Comparison of ENCODE assay signal across 9 mouse cellular contexts in the genomic region with DNA sequence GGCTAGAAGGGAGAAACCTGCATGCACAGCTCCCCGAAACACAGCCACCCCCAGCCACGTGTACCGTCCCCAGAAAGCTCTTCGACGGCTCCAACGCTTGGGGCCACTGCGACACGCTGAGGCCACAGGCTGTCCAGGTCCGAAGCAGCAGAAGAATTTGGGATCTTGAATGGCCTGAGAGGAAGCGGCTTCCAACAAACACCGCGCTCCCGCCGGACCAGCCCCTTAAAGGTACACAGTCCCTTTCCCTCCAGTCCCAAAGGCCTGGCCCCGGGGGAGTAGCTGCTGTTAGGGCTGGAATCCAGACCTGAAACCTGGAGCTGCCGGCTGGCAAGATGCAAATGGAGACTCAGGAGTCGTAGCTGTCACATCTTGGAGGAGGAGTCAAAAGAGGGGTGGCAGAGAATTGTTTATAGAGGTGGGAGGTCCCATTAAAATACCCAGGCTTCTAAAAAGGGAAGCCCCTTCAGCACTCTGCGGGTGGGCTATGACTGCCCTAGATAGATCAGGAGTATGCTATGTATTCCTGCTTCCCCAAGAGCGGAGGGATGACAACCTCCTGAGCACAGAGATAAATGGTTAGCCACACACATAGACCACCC. TPM values are rescaled to one million over a fixed set of nuclear protein-coding genes. Genes with fewer than 3 reads are reported as not detected.
A peak's percentile ranks its signal among the peaks of the same experiment; 100 is the strongest.
DNase-seq lines count a peak whose midpoint lies in the region; ATAC-seq and TF ChIP-seq lines count a peak whose summit lies in the region.
"Had no signal": no experiment of that assay in that cellular context is flagged by ENCODE, and none has a peak within 500 bp of the region (broad histone marks: within the 10 kb centered on the region; RNA-seq: fewer than 3 reads in every experiment).

Gene Hapln3 (minus strand): TSS at position 176 of the 602 bp plus-strand sequence.

- peak within 1 kb of the TSS; percentile 35 for H3K4me3 ChIP-seq in layer of hippocampus, adult 2 months
- H3K4me3 ChIP-seq in embryonic facial prominence, embryonic 15.5 days (replicated peaks): peak within 1 kb of the TSS; percentile 33
- peak within 1 kb of the TSS; percentile 26; the same call in 1 of the 2 replicates for H3K4me3 ChIP-seq in hindbrain, postnatal 0 days (ENCODE audit: low read length)

- WGBS in embryonic facial prominence, embryonic 15.5 days: 5% methylated on average over 19 of the region's 19 CpGs
- 5% methylated on average over 19 of the region's 19 CpGs for WGBS in hindbrain, postnatal 0 days

- peak within 1 kb of the TSS; percentile 46 for H3K4me2 ChIP-seq in embryonic facial prominence, embryonic 15.5 days (replicated peaks)
- peak within 1 kb of the TSS; percentile 42 for H3K4me2 ChIP-seq in hindbrain, postnatal 0 days (ENCODE audit: low read depth, low read length)

- no peak for DNase-seq in layer of hippocampus, adult 2 months (ENCODE audit: low spot score in 2 of 2)
- DNase-seq in layer of hippocampus, adult 18-20 months (ENCODE audit: low spot score in 2 of 2): no peak
- peak; percentile 47 for DNase-seq in hindbrain, postnatal 0 days (ENCODE audit: low spot score)
- DNase-seq in lung, postnatal 14 days: peak; percentile 33
- no peak for DNase-seq in natural killer cell, adult 2 months (ENCODE audit: low spot score in 2 of 2)
- no peak for DNase-seq in frontal cortex, postnatal 36 days (ENCODE audit: low spot score in 2 of 2)
- no peak for DNase-seq in cerebellum, postnatal 4 days (ENCODE audit: low spot score in 2 of 2)

- peaks cover 12% of the 10 kb centered on the region; the same call in 1 of the 2 replicates for H3K27me3 ChIP-seq in embryonic facial prominence, embryonic 15.5 days
- no peaks in the 10 kb centered on the region for H3K27me3 ChIP-seq in hindbrain, postnatal 0 days (ENCODE audit: insufficient read depth, low read length)

- H3K9ac ChIP-seq in embryonic facial prominence, embryonic 15.5 days: 0 out of 2 replicates have a peak within 1 kb of the TSS, but pooled peaks have one; percentile 2
- H3K9ac ChIP-seq in hindbrain, postnatal 0 days (replicated peaks; ENCODE audit: low read length): peak within 1 kb of the TSS; percentile 30; the same call in 1 of the 2 replicates

- ATAC-seq in embryonic facial prominence, embryonic 15.5 days (ENCODE audit: insufficient number of reproducible peaks, low FRiP score, low TSS enrichment, low read depth): no peak
- ATAC-seq in hindbrain, postnatal 0 days: peak; percentile 19; the same call in 1 of the 2 replicates

- H3K9me3 ChIP-seq in embryonic facial prominence, embryonic 15.5 days (replicated peaks): no peaks in the 10 kb centered on the region
- H3K9me3 ChIP-seq in hindbrain, postnatal 0 days (ENCODE audit: low read length): no peaks in the 10 kb centered on the region

- peak within 1 kb of the TSS; percentile 10; the same call in 1 of the 2 replicates for H3K27ac ChIP-seq in layer of hippocampus, adult 2 months
- H3K27ac ChIP-seq in embryonic facial prominence, embryonic 15.5 days (replicated peaks): 0 out of 2 replicates have a peak within 1 kb of the TSS, but pooled peaks have one; percentile 13
- H3K27ac ChIP-seq in hindbrain, postnatal 0 days: no peak within 1 kb of the TSS

- no peak for TF ChIP-seq CTCF in layer of hippocampus, adult 2 months (conservative IDR thresholded peaks at IDR 0.05)
- TF ChIP-seq CTCF in hindbrain, postnatal 0 days (IDR thresholded peaks at IDR 0.05; ENCODE audit: low read depth): no peak

- H3K36me3 ChIP-seq in embryonic facial prominence, embryonic 15.5 days: peaks cover 21% of the 10 kb centered on the region
- 0 out of 2 replicates have a peak, but pooled peaks cover 4% of the 10 kb centered on the region for H3K36me3 ChIP-seq in hindbrain, postnatal 0 days (ENCODE audit: insufficient read depth, low read length)

- H3K4me1 ChIP-seq in embryonic facial prominence, embryonic 15.5 days: peaks cover 29% of the 10 kb centered on the region
- 0 out of 2 replicates have a peak, but pooled peaks cover 4% of the 10 kb centered on the region for H3K4me1 ChIP-seq in hindbrain, postnatal 0 days (ENCODE audit: insufficient read depth, low read length)

RNA-seq across cellular contexts. Expression of gene Hapln3, which starts in this region (rescaled TPM):
- total RNA-seq in layer of hippocampus, adult 2 months (2021): 1 to 10 TPM; 2.5 to 3.4 TPM
- 1 to 10 TPM; 1.3 to 1.4 TPM for total RNA-seq in layer of hippocampus, adult 18-20 months (2021)
- polyA plus RNA-seq in embryonic facial prominence, embryonic 15.5 days (2015; fragmentation: Nextera tagmentation; extraction: Ambion mirVana): 4.1 and 4.5 TPM in 2 replicates
- total RNA-seq in hindbrain, postnatal 0 days (2014; rRNA removed): 5.7 and 10.0 TPM in 2 replicates
- 2.2 and 2.5 TPM in 2 replicates for polyA plus RNA-seq in hindbrain, postnatal 0 days (2015; fragmentation: Nextera tagmentation; extraction: Ambion mirVana)
- total RNA-seq: hematopoietic stem cell, adult 5-6 weeks had no signal

Comparison
In these comparisons a context has a peak if more than half of its experiments do, and no peak if none do; other contexts are left out.
1. DNase-seq: peak in hindbrain, postnatal 0 days (single experiment) and lung, postnatal 14 days (single experiment); none in layer of hippocampus, adult 2 months (0 of 2), layer of hippocampus, adult 18-20 months (0 of 2), natural killer cell, adult 2 months (0 of 2), frontal cortex, postnatal 36 days (0 of 2) and cerebellum, postnatal 4 days (0 of 2).
2. Peak in every context shown above with its lines, with median percentiles within 50 percentile points of each other: H3K4me3 ChIP-seq.